Comparison of ENCODE assay signal across 8 mouse cellular contexts in the genomic region with DNA sequence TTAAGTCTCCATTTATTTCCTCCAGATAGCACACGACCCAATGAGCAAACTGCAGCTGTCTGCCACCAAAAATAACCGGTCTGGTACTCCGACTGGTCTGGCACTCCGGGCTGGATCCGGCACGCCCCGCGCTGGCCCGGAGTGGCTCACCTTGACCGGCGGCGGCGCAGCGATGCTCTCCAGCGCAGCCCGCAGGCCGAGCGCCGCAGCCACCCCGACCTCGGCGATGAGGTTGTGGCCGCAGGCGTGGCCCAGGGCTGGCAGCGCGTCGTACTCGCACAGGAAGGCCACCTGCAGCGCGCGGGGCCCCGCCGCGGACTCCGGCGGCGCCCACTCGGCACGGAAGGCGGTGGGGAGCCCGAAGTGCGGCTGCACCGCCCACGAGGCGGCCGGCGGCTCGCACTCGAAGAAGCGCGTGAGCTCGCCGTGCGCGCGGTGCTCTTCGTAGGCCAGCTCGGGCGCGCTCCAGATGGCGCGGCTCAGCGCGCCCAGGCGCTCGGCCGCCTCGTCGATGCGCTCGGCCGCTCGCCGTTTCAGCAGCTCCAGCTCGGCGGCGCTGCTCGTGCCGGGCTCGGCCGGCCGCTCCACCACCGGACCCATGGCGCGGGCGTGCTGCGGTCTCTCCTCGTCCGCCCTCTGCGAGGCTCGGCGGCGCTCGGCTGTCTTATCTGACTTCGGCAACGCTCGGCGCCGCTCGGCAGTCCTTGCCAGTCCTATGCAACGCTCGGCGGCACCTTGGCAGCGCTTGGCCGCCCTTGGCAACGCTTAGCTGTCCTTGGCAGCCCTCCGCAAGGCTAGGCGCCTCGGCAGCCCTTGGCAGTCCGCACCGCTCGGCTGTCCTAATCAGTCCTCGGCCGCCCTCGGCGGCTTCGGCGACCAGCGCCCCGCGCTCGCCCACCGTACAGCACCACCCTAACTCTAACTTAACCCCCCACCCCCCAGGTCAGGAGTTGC. TPM values are rescaled to one million over a fixed set of nuclear protein-coding genes. Genes with fewer than 3 reads are reported as not detected.
A peak's percentile ranks its signal among the peaks of the same experiment; 100 is the strongest.
DNase-seq lines count a peak whose midpoint lies in the region; ATAC-seq lines count a peak whose summit lies in the region.

No protein-coding gene starts in this region.

- H3K27me3 ChIP-seq in embryonic facial prominence, embryonic 10.5 days (replicated peaks; ENCODE audit: low read depth, poor library complexity, severe bottlenecking) = peaks cover 33% of the 10 kb centered on the region
- no peaks in the 10 kb centered on the region for H3K27me3 ChIP-seq in intestine, embryonic 15.5 days (replicated peaks)

- peaks cover 8% of the 10 kb centered on the region for H3K4me1 ChIP-seq in embryonic facial prominence, embryonic 10.5 days
- H3K4me1 ChIP-seq in intestine, embryonic 15.5 days (replicated peaks) = peaks cover 10% of the 10 kb centered on the region; the same call in 1 of the 2 replicates

- peak; percentile 93 for ATAC-seq in intestine, embryonic 15.5 days
- ATAC-seq in megakaryocyte-erythroid progenitor cell, adult 5-6 weeks (replicated peaks; ENCODE audit: low FRiP score, low TSS enrichment, poor library complexity, severe bottlenecking) = peak; percentile 97

- H3K4me3 ChIP-seq in embryonic facial prominence, embryonic 10.5 days = peak overlapping the region; percentile 73
- peak overlapping the region; percentile 68 for H3K4me3 ChIP-seq in intestine, embryonic 15.5 days (replicated peaks)

- peak overlapping the region; percentile 62 for H3K9ac ChIP-seq in intestine, embryonic 15.5 days

- H3K4me2 ChIP-seq in intestine, embryonic 15.5 days (replicated peaks) = peak overlapping the region; percentile 95

- no peaks in the 10 kb centered on the region for H3K36me3 ChIP-seq in embryonic facial prominence, embryonic 10.5 days (replicated peaks)
- H3K36me3 ChIP-seq in intestine, embryonic 15.5 days = no peaks in the 10 kb centered on the region

- under 1% methylated on average over 123 of the region's 123 CpGs for WGBS in embryonic facial prominence, embryonic 10.5 days
- under 1% methylated on average over 123 of the region's 123 CpGs for WGBS in intestine, embryonic 15.5 days

- no peaks in the 10 kb centered on the region for H3K9me3 ChIP-seq in embryonic facial prominence, embryonic 10.5 days
- no peaks in the 10 kb centered on the region for H3K9me3 ChIP-seq in intestine, embryonic 15.5 days

- peak; percentile 97 for DNase-seq in adrenal gland, adult 2 months
- DNase-seq in embryonic facial prominence, embryonic 10.5 days (ENCODE audit: low spot score) = peak; percentile 85
- DNase-seq in gastrocnemius, postnatal 36 days = peak; percentile 79 to 87
- DNase-seq in left cerebral cortex, postnatal 14 days (ENCODE audit: low spot score in 2 of 2) = peak; percentile 87 to 94
- peak; percentile 72 to 80 for DNase-seq in right cerebral cortex, postnatal 36 days (ENCODE audit: low spot score in 2 of 2)
- peak; percentile 73 to 87 for DNase-seq in urinary bladder, postnatal 36 days (ENCODE audit: low spot score in 2 of 2)

- peak overlapping the region; percentile 82 for H3K27ac ChIP-seq in embryonic facial prominence, embryonic 10.5 days (replicated peaks)
- H3K27ac ChIP-seq in intestine, embryonic 15.5 days = peak overlapping the region; percentile 85

- intact Hi-C loops in gastrocnemius, postnatal 36 days (cut with DNase I) = no loop called here
- intact Hi-C loops in left cerebral cortex, postnatal 14 days (cut with DNase I) = loop anchor here (5.0 kb wide), 1 partner anchor 57 kb away; the partner anchor contains the start of gene Gabrr1

RNA-seq across cellular contexts. Expression of gene Pm20d2, which starts 0.5 kb away (rescaled TPM):
- 10 to 100 TPM; 19.5 to 47.0 TPM for total RNA-seq in adrenal gland, adult 2 months (2021)
- 63.8 and 85.1 TPM in 2 replicates for polyA plus RNA-seq in adrenal gland, adult 2 months (2012; rRNA removed)
- polyA plus RNA-seq in embryonic facial prominence, embryonic 10.5 days (2016; fragmentation: Nextera tagmentation; extraction: Ambion mirVana) = 0.74 and 0.92 TPM in 2 replicates
- total RNA-seq in gastrocnemius, postnatal 36 days (2021) = 10 to 100 TPM; 23.9 to 42.6 TPM
- 1.3 and 1.4 TPM in 2 replicates for polyA plus RNA-seq in intestine, embryonic 15.5 days (2015; fragmentation: Nextera tagmentation; extraction: Ambion mirVana)
- 1 to 10 TPM; 6.3 to 7.1 TPM for total RNA-seq in left cerebral cortex, postnatal 14 days (2021)
- total RNA-seq in megakaryocyte-erythroid progenitor cell, adult 5-6 weeks (2014; fragmentation: Nextera tagmentation) = 1.2 and 4.1 TPM in 2 replicates
- total RNA-seq in megakaryocyte-erythroid progenitor cell, adult 5-6 weeks (2017) = 0.42 and 1.5 TPM in 2 replicates

RNA-seq across cellular contexts. Expression of gene Srsf12, which starts 19.7 kb away (rescaled TPM):
- total RNA-seq in adrenal gland, adult 2 months (2021) = under 1 TPM; 0.55 to 0.98 TPM
- 0.22 and 0.85 TPM in 2 replicates for polyA plus RNA-seq in adrenal gland, adult 2 months (2012; rRNA removed)
- 3.3 and 5.8 TPM in 2 replicates for polyA plus RNA-seq in embryonic facial prominence, embryonic 10.5 days (2016; fragmentation: Nextera tagmentation; extraction: Ambion mirVana)
- not detected for total RNA-seq in gastrocnemius, postnatal 36 days (2021)
- 6.2 and 6.7 TPM in 2 replicates for polyA plus RNA-seq in intestine, embryonic 15.5 days (2015; fragmentation: Nextera tagmentation; extraction: Ambion mirVana)
- 10 to 100 TPM; 27.5 to 31.7 TPM for total RNA-seq in left cerebral cortex, postnatal 14 days (2021)
- total RNA-seq in megakaryocyte-erythroid progenitor cell, adult 5-6 weeks (2014; fragmentation: Nextera tagmentation) = not detected in 2 replicates
- 0.08 TPM in 1 of 2 replicates, not detected in the other for total RNA-seq in megakaryocyte-erythroid progenitor cell, adult 5-6 weeks (2017)

RNA-seq across cellular contexts. Expression of gene Gabrr1, which starts 56.7 kb away (rescaled TPM):
- under 1 TPM in 1 of 2 experiments, not detected in 1; 0.28 TPM for total RNA-seq in adrenal gland, adult 2 months (2021)
- 0.07 TPM in 1 of 2 replicates, not detected in the other for polyA plus RNA-seq in adrenal gland, adult 2 months (2012; rRNA removed)
- polyA plus RNA-seq in embryonic facial prominence, embryonic 10.5 days (2016; fragmentation: Nextera tagmentation; extraction: Ambion mirVana) = 0.06 TPM in 1 of 2 replicates, not detected in the other
- total RNA-seq in gastrocnemius, postnatal 36 days (2021) = not detected
- not detected in 2 replicates for polyA plus RNA-seq in intestine, embryonic 15.5 days (2015; fragmentation: Nextera tagmentation; extraction: Ambion mirVana)
- not detected for total RNA-seq in left cerebral cortex, postnatal 14 days (2021)
- total RNA-seq in megakaryocyte-erythroid progenitor cell, adult 5-6 weeks (2014; fragmentation: Nextera tagmentation) = not detected in 2 replicates
- total RNA-seq in megakaryocyte-erythroid progenitor cell, adult 5-6 weeks (2017) = not detected in 2 replicates

Comparison
In these comparisons a context has a peak if more than half of its experiments do, and no peak if none do; other contexts are left out.
1. Peak in every context shown above with its lines: DNase-seq, ATAC-seq, H3K4me3 ChIP-seq and H3K27ac ChIP-seq.
2. RNA of gene Srsf12, which starts 19.7 kb away (total RNA-seq): 27.5 to 31.7 TPM in left cerebral cortex, postnatal 14 days; 0.55 to 0.98 TPM in adrenal gland, adult 2 months, not detected in gastrocnemius, postnatal 36 days and 0.08 TPM in megakaryocyte-erythroid progenitor cell, adult 5-6 weeks; every median in the first group is over 10 times any median in the second.